Mouse (Mus musculus): ENCODE data around the gene Six1.

- TF ChIP-seq CTCF (IDR thresholded peaks at IDR 0.05; ENCODE audit: borderline replicate concordance, extremely low read depth, insufficient read depth, insufficient read length) (no peak), POLR2A (IDR thresholded peaks at IDR 0.05; ENCODE audit: borderline replicate concordance, extremely low read depth, insufficient read depth, insufficient read length, poor library complexity, severe bottlenecking) (no peak)
Observed at GRCm38 (mm10) chr12:73090672-73091335, 37.1 kb upstream of the Six1 start.

Data from brain, embryonic 14.5 days (tissue).